Mouse (Mus musculus): ENCODE results near the gene Castor1. TPM values are rescaled to one million over a fixed set of nuclear protein-coding genes. Genes with fewer than 3 reads are reported as not detected.

Gene Castor1
- polyA plus RNA-seq, 1 experiment from 2014 or later = 4.1 TPM

DNA sequence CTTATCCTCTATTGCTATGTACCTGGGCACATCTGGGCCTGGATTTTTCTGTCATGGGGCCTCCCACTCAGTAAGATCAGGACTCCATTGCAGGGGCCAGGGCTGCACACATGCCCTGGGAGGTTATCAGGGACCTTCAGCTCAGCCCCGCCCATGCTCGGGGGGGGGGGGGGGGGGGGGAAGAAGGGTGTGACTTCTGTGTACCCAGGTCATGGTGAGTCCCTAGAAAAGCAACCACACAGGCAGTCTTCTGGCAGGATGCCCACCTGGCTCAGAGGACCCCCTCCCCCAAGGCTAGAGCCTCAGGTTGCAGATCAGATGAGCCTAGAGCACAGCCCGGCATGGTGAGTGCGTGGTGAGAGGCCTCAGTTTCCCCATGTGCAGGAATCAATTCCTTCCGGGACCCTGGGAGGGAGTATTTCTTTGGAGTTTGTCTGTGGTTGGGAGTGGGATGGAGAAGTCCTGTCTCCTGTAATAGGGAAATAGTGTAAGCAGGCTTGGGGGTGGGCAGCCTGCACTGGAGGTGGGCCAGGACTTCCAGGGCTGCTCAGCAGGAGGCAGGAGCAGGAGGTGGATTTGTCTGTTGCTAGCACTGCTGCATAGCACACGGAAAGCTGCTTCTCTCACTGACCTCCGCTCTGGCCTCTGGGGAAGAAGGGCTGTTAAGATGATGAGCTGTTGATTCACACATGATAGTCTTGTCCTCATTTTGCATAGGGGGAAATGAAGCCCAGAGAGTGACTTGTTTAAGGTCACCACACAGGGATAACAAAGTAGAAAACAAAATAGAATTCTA is 5.6 kb downstream of the Castor1 start:
- WGBS = 36% methylated on average over 7 of the region's 7 CpGs
- H3K36me3 ChIP-seq = no peaks in the 10 kb centered on the region
- no peaks in the 10 kb centered on the region for H3K9me3 ChIP-seq
- no peak overlapping the region for H3K27ac ChIP-seq (replicated peaks)
- H3K4me3 ChIP-seq = no peak overlapping the region
- H3K9ac ChIP-seq = no peak overlapping the region
- no peak overlapping the region for H3K4me2 ChIP-seq
- H3K27me3 ChIP-seq = peaks cover 15% of the 10 kb centered on the region
- H3K4me1 ChIP-seq (replicated peaks) = peaks cover 11% of the 10 kb centered on the region; the same call in 1 of the 2 replicates
- ATAC-seq (ENCODE audit: low read depth) = no peak

DNA sequence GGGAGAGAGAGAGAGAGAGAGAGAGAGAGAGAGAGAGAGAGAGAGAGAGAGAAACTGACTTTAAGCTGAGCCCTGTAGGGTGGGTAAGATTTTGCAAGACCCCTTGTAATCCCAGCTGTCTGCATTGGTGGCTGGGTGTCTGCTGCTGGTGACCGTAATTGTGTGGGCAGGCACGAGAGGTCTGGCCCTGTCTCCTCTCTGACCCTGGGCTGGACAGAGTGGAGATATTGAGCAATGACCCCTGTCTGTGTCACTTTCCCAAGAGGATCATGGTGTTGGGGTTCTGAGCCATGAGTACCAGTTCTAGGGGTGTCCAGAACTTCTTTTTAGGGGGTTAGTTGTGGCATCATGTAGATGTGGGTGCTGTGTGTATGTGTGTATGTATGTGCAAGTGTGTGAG is 6.2 kb downstream of the Castor1 start:
- H3K9me3 ChIP-seq = no peaks in the 10 kb centered on the region
- 40% methylated on average over 2 of the region's 2 CpGs for WGBS
- ATAC-seq (ENCODE audit: low read depth) = no peak

GRCm38 (mm10) chr11:4226569-4227325 is 8.7 kb downstream of the Castor1 start:
- Histone ChIP-seq H3K36me3 (no peaks in the 10 kb centered on the region), H3K9me3 (no peaks in the 10 kb centered on the region), H3K9ac (no peak overlapping the region), H3K27me3 (no peaks in the 10 kb centered on the region), H3K27ac (replicated peaks) (no peak overlapping the region), H3K4me2 (no peak overlapping the region), H3K4me3 (no peak overlapping the region), H3K4me1 (replicated peaks) (0 out of 2 replicates have a peak, but pooled peaks cover 5% of the 10 kb centered on the region)
- whole genome bisulfite sequencing = 77% methylated on average over 5 of the region's 5 CpGs
- ATAC-seq (ENCODE audit: low read depth) = no peak

More for the DNA sequence above, 6.2 kb downstream of the Castor1 start:
- Histone ChIP-seq H3K27ac (replicated peaks) (no peak overlapping the region), H3K36me3 (no peaks in the 10 kb centered on the region), H3K4me2 (no peak overlapping the region), H3K4me1 (replicated peaks) (0 out of 2 replicates have a peak, but pooled peaks cover 7% of the 10 kb centered on the region), H3K9ac (no peak overlapping the region), H3K4me3 (no peak overlapping the region), H3K27me3 (peaks cover 9% of the 10 kb centered on the region)

DNA sequence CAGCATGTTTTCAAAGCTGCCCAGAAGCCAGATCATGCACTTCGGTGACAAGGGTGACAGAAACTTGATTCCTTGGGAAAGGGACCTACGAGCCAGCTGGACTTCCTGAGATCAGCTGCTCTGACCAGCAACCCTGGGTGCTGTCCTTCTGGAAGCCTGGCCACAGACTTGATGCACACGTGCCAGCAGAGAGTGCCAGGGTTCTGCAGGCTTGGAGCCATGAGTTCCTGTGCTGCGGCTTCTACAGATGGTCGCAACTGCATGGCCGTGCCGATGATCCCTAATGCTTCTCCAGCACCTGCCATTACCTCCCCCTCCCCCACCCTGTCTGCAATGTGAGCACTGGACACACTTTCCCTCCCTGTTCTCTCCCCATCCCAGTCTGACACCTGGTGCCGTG is 10.4 kb downstream of the Castor1 start:
- Histone ChIP-seq H3K4me3 (no peak overlapping the region), H3K9ac (no peak overlapping the region), H3K27ac (replicated peaks) (no peak overlapping the region), H3K4me1 (replicated peaks) (0 out of 2 replicates have a peak, but pooled peaks cover 5% of the 10 kb centered on the region), H3K4me2 (no peak overlapping the region), H3K9me3 (no peaks in the 10 kb centered on the region), H3K36me3 (no peaks in the 10 kb centered on the region), H3K27me3 (no peaks in the 10 kb centered on the region)
- WGBS = 47% methylated on average over 8 of the region's 8 CpGs
- no peak for ATAC-seq (ENCODE audit: low read depth)

- Histone ChIP-seq H3K9ac (no peak overlapping the region), H3K27me3 (no peaks in the 10 kb centered on the region), H3K27ac (replicated peaks) (no peak overlapping the region), H3K36me3 (no peaks in the 10 kb centered on the region), H3K4me2 (no peak overlapping the region), H3K4me3 (no peak overlapping the region), H3K4me1 (replicated peaks) (no peaks in the 10 kb centered on the region), H3K9me3 (no peaks in the 10 kb centered on the region)
- no peak for ATAC-seq (ENCODE audit: low read depth)
- 72% methylated on average over 4 of the region's 4 CpGs for WGBS
Observed at GRCm38 (mm10) chr11:4229841-4230240, 11.8 kb downstream of the Castor1 start.

DNA sequence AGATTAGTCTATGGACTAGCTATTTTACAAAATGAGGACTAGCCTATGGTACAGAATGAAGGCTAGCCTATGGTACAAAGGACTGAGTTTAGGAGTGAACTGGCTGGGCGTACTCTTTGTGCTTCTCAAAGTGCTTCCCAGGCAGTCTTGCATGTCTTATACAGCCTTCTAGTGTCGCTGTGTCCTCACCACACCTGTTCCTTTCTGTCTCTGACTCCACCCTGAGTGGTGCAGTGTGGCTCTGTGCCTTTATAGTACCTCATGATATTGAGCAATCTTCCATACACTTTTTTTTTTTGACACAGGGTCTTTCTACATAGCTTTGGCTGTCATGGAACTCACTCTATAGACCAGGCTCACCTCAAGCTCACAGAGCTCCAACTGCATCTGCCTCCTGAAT is 13.4 kb downstream of the Castor1 start:
- H3K4me3 ChIP-seq = no peak overlapping the region
- H3K27ac ChIP-seq (replicated peaks) = no peak overlapping the region

GRCm38 (mm10) chr11:4232644-4233043 is 14.6 kb downstream of the Castor1 start:
- Histone ChIP-seq H3K4me1 (replicated peaks) (no peaks in the 10 kb centered on the region), H3K36me3 (no peaks in the 10 kb centered on the region), H3K9me3 (no peaks in the 10 kb centered on the region), H3K27ac (replicated peaks) (no peak overlapping the region), H3K4me2 (no peak overlapping the region), H3K4me3 (no peak overlapping the region), H3K9ac (no peak overlapping the region), H3K27me3 (no peaks in the 10 kb centered on the region)
- WGBS = 66% methylated on average over 12 of the region's 12 CpGs
- no peak for ATAC-seq (ENCODE audit: low read depth)

More for the DNA sequence above, 13.4 kb downstream of the Castor1 start:
- Histone ChIP-seq H3K4me2 (no peak overlapping the region), H3K9ac (no peak overlapping the region), H3K9me3 (no peaks in the 10 kb centered on the region), H3K36me3 (no peaks in the 10 kb centered on the region), H3K27me3 (no peaks in the 10 kb centered on the region), H3K4me1 (replicated peaks) (no peaks in the 10 kb centered on the region)
- ATAC-seq (ENCODE audit: low read depth) = no peak
- 96% methylated on average over 2 of the region's 2 CpGs for WGBS

DNA sequence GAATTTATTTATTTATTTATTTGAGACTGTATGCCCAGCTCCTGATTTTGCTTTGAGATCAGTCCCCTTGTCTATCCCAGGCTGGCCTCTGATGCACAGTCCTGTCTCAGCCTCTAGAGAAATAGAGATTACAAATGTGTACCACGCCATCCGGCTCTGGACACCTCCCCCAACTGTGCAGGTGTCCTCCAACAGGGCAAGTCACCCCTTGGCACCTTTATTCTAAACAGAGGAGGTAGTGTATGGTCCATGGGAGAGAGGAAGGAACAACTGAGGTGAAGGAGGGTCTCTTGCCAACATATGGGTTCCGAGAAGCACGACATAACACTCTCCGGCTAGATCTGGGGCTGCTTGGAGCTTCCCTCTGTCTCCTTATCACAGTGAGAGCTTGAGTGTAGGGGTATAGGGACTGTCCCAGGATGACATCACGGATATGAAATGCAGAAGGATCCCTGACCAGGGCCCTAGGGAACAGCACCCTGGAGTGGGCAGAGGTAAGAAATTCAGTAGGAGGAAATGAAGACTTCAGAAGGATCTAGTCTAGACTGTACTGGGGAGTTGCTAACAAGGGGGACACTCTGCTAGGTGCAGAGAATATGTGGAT is 17.1 kb downstream of the Castor1 start:
- H3K27me3 ChIP-seq = no peaks in the 10 kb centered on the region
- H3K36me3 ChIP-seq = no peaks in the 10 kb centered on the region
- H3K9me3 ChIP-seq = no peaks in the 10 kb centered on the region
- H3K9ac ChIP-seq = no peak overlapping the region
- no peaks in the 10 kb centered on the region for H3K4me1 ChIP-seq (replicated peaks)
- 87% methylated on average over 6 of the region's 6 CpGs for WGBS
- no peak overlapping the region for H3K4me2 ChIP-seq
- no peak overlapping the region for H3K4me3 ChIP-seq
- ATAC-seq (ENCODE audit: low read depth) = no peak
- no peak overlapping the region for H3K27ac ChIP-seq (replicated peaks)

GRCm38 (mm10) chr11:4235665-4236545 is 17.9 kb downstream of the Castor1 start, which contains the start of gene Osm:
Gene Osm, plus strand, starts transcription at chr11:4236420.
- no peak within 1 kb of the TSS for H3K9ac ChIP-seq
- no peak for ATAC-seq (ENCODE audit: low read depth)
- H3K27me3 ChIP-seq = no peaks in the 10 kb centered on the region
- H3K9me3 ChIP-seq = no peaks in the 10 kb centered on the region
- no peaks in the 10 kb centered on the region for H3K36me3 ChIP-seq
- no peak within 1 kb of the TSS for H3K4me2 ChIP-seq
- H3K4me1 ChIP-seq (replicated peaks) = no peaks in the 10 kb centered on the region
- no peak within 1 kb of the TSS for H3K27ac ChIP-seq (replicated peaks)
- H3K4me3 ChIP-seq = no peak within 1 kb of the TSS
- 74% methylated on average over 16 of the region's 16 CpGs for WGBS

- H3K4me2 ChIP-seq = no peak overlapping the region
- H3K9ac ChIP-seq = no peak overlapping the region
- no peaks in the 10 kb centered on the region for H3K4me1 ChIP-seq (replicated peaks)
- WGBS = 90% methylated on average over 20 of the region's 21 CpGs
- H3K27ac ChIP-seq (replicated peaks) = no peak overlapping the region
- H3K27me3 ChIP-seq = no peaks in the 10 kb centered on the region
- no peaks in the 10 kb centered on the region for H3K9me3 ChIP-seq
- H3K4me3 ChIP-seq = no peak overlapping the region
- no peak for ATAC-seq (ENCODE audit: low read depth)
- H3K36me3 ChIP-seq = no peaks in the 10 kb centered on the region
Observed at GRCm38 (mm10) chr11:4236546-4237067, 18.6 kb downstream of the Castor1 start.

GRCm38 (mm10) chr11:4237389-4237912 is 19.4 kb downstream of the Castor1 start:
- Histone ChIP-seq H3K27ac (replicated peaks) (no peak overlapping the region), H3K4me2 (no peak overlapping the region), H3K36me3 (no peaks in the 10 kb centered on the region), H3K9ac (no peak overlapping the region), H3K4me3 (no peak overlapping the region), H3K9me3 (no peaks in the 10 kb centered on the region), H3K27me3 (no peaks in the 10 kb centered on the region), H3K4me1 (replicated peaks) (no peaks in the 10 kb centered on the region)
- 88% methylated on average over 18 of the region's 18 CpGs for WGBS
- no peak for ATAC-seq (ENCODE audit: low read depth)
